In genomic region chr5:106461913-106462312, GRCm38 (mm10) we compare ENCODE assay signal across 8 mouse cellular contexts. TPM values are rescaled to one million over a fixed set of nuclear protein-coding genes. Genes with fewer than 3 reads are reported as not detected.
DNase-seq lines count a peak whose midpoint lies in the region; ATAC-seq and TF ChIP-seq lines count a peak whose summit lies in the region.
"Had no signal": no experiment of that assay in that cellular context is flagged by ENCODE, and none has a peak within 500 bp of the region (broad histone marks: within the 10 kb centered on the region; RNA-seq: fewer than 3 reads in every experiment).

No protein-coding gene starts in this region.

- no peak overlapping the region for H3K9ac ChIP-seq in kidney, embryonic 16.5 days (replicated peaks; ENCODE audit: low read length)

- no peak overlapping the region for H3K4me2 ChIP-seq in kidney, embryonic 16.5 days (replicated peaks; ENCODE audit: low read depth, low read length)

- H3K4me1 ChIP-seq in kidney, embryonic 16.5 days (ENCODE audit: insufficient read depth, low read length) = peaks cover 14% of the 10 kb centered on the region
- H3K4me1 ChIP-seq in E14TG2a.4 (replicated peaks; ENCODE audit: low read depth, low read length) = peaks cover 64% of the 10 kb centered on the region
- no peaks in the 10 kb centered on the region for H3K4me1 ChIP-seq in bone marrow macrophage, adult 2 months (ENCODE audit: control insufficient read depth, insufficient read depth, low read length)

- no peak for TF ChIP-seq POLR2A in bone marrow macrophage, adult 2 months (IDR thresholded peaks at IDR 0.05; ENCODE audit: borderline replicate concordance, low read depth, low read length)

- H3K27me3 ChIP-seq in kidney, embryonic 16.5 days (ENCODE audit: insufficient read depth, low read length) = peaks cover 100% of the 10 kb centered on the region
- H3K27me3 ChIP-seq in E14TG2a.4 (ENCODE audit: insufficient read depth, low read length) = peaks cover 98% of the 10 kb centered on the region
- peaks cover 3% of the 10 kb centered on the region for H3K27me3 ChIP-seq in splenic B cell, adult 2 months (ENCODE audit: control insufficient read depth, insufficient read depth, low read length, poor library complexity, severe bottlenecking)

- TF ChIP-seq CTCF in E14TG2a.4 (conservative IDR thresholded peaks at IDR 0.05; ENCODE audit: low read length) = peak; percentile 87
- peak; percentile 59; the same call in 1 of the 2 replicates for TF ChIP-seq CTCF in bone marrow macrophage, adult 2 months (IDR thresholded peaks at IDR 0.05; ENCODE audit: low read depth, low read length)

- H3K36me3 ChIP-seq in kidney, embryonic 16.5 days (ENCODE audit: insufficient read depth, low read length) = no peaks in the 10 kb centered on the region
- no peaks in the 10 kb centered on the region for H3K36me3 ChIP-seq in E14TG2a.4 (ENCODE audit: insufficient read depth, low read length)
- no peaks in the 10 kb centered on the region for H3K36me3 ChIP-seq in splenic B cell, adult 2 months (ENCODE audit: control insufficient read depth, insufficient read depth, low read length, poor library complexity, severe bottlenecking)

- no peak for ATAC-seq in kidney, embryonic 16.5 days (ENCODE audit: low FRiP score, low TSS enrichment)

- H3K4me3 ChIP-seq in kidney, embryonic 16.5 days (ENCODE audit: low read length) = no peak overlapping the region
- H3K4me3 ChIP-seq in E14TG2a.4 (replicated peaks; ENCODE audit: low read length) = no peak overlapping the region
- no peak overlapping the region for H3K4me3 ChIP-seq in bone marrow macrophage, adult 2 months (ENCODE audit: insufficient read depth, low read length)

- H3K9me3 ChIP-seq in kidney, embryonic 16.5 days (ENCODE audit: low read length) = no peaks in the 10 kb centered on the region
- H3K9me3 ChIP-seq in E14TG2a.4 (ENCODE audit: low read length) = no peaks in the 10 kb centered on the region

- DNase-seq in kidney, adult 9 months = peak; percentile 60
- DNase-seq in induced T-regulatory cell, adult 2 months (ENCODE audit: low read depth) = peak; percentile 70
- DNase-seq in splenic B cell, adult 2 months (ENCODE audit: low read depth, low spot score) = peak; percentile 41
- DNase-seq in spleen, postnatal 4 days (ENCODE audit: low spot score in 2 of 2) = no peak

- WGBS in kidney, embryonic 16.5 days = under 1% methylated on average over 4 of the region's 4 CpGs

- no peak overlapping the region for H3K27ac ChIP-seq in kidney, embryonic 16.5 days (ENCODE audit: low read length)
- H3K27ac ChIP-seq in bone marrow macrophage, adult 2 months (ENCODE audit: insufficient read depth, low read depth, low read length) = no peak overlapping the region

RNA-seq across cellular contexts. Expression of gene Barhl2, which starts 3.9 kb away (rescaled TPM):
- not detected in 2 replicates for polyA plus RNA-seq in kidney, embryonic 16.5 days (2015; fragmentation: Nextera tagmentation; extraction: Ambion mirVana)
- not detected in 2 replicates for polyA plus RNA-seq in bone marrow macrophage, adult 2 months (2012; ENCODE audit: insufficient read depth, insufficient read length, missing spikeins)
- polyA plus RNA-seq: embryonic facial prominence, embryonic 14.5 days had no signal

Comparison
In these comparisons a context has a peak if more than half of its experiments do, and no peak if none do; other contexts are left out.
1. DNase-seq: peak in kidney, adult 9 months (single experiment), induced T-regulatory cell, adult 2 months (single experiment) and splenic B cell, adult 2 months (single experiment); none in spleen, postnatal 4 days (0 of 2).